Comparison of ENCODE assay signal across 24 mouse cellular contexts in genomic region chr10:34095147-34095546, GRCm38 (mm10). TPM values are rescaled to one million over a fixed set of nuclear protein-coding genes. Genes with fewer than 3 reads are reported as not detected.
DNase-seq lines count a peak whose midpoint lies in the region; ATAC-seq and TF ChIP-seq lines count a peak whose summit lies in the region.
"Had no signal": no experiment of that assay in that cellular context is flagged by ENCODE, and none has a peak within 500 bp of the region (broad histone marks: within the 10 kb centered on the region; RNA-seq: fewer than 3 reads in every experiment).

No protein-coding gene starts in this region.

- in situ Hi-C loops in Patski (cut with MboI; ENCODE audit: low pct_unique_long_range_greater_than_20kb) = loop anchor here (5.0 to 10.0 kb wide), 2 partner anchors 58 to 110 kb away; partner anchors contain the start of gene Trappc3l

- no peaks in the 10 kb centered on the region for H3K27me3 ChIP-seq in heart, embryonic 13.5 days (replicated peaks)
- no peaks in the 10 kb centered on the region for H3K27me3 ChIP-seq in Patski
- H3K27me3 ChIP-seq in stomach, embryonic 16.5 days (ENCODE audit: control insufficient read depth, insufficient read depth, low read length) = no peaks in the 10 kb centered on the region
- H3K27me3 ChIP-seq in kidney, embryonic 16.5 days (ENCODE audit: insufficient read depth, low read length) = no peaks in the 10 kb centered on the region
- H3K27me3 ChIP-seq: forebrain, embryonic 15.5 days had no signal

- DNase-seq in heart, adult 11 months = no peak
- DNase-seq in left cerebral cortex, adult 2 months (ENCODE audit: extremely low spot score in 1 of 2, low spot score in 2 of 2) = no peak
- DNase-seq in left cerebral cortex, postnatal 14 days (ENCODE audit: low spot score in 2 of 2) = no peak
- DNase-seq in Patski (ENCODE audit: low read depth, low spot score) = peak; percentile 54
- DNase-seq: adrenal gland, postnatal 25 days; cerebellum, adult 9-10 months; heart, postnatal 4 days; kidney, adult 18-20 months; kidney, postnatal 25 days; liver; lung, adult 18-20 months; thymus, postnatal 4 days had no signal

- no peaks in the 10 kb centered on the region for H3K36me3 ChIP-seq in heart, embryonic 13.5 days
- no peaks in the 10 kb centered on the region for H3K36me3 ChIP-seq in stomach, embryonic 16.5 days (ENCODE audit: control insufficient read depth, insufficient read depth, low read length)
- no peaks in the 10 kb centered on the region for H3K36me3 ChIP-seq in kidney, embryonic 16.5 days (ENCODE audit: insufficient read depth, low read length)
- H3K36me3 ChIP-seq: forebrain, embryonic 15.5 days; G1E had no signal

- peak overlapping the region; percentile 51 for H3K4me3 ChIP-seq in heart, embryonic 13.5 days
- H3K4me3 ChIP-seq in left cerebral cortex, adult 2 months = peak overlapping the region; percentile 45; the same call in 1 of the 2 replicates
- no peak overlapping the region for H3K4me3 ChIP-seq in stomach, embryonic 16.5 days (replicated peaks; ENCODE audit: low read length)
- no peak overlapping the region for H3K4me3 ChIP-seq in kidney, embryonic 16.5 days (ENCODE audit: low read length)
- H3K4me3 ChIP-seq: erythroblast, embryonic 14.5 days; forebrain, embryonic 15.5 days had no signal

- CTCF ChIA-PET in Patski (lab: Charles Lee) = interaction anchor here (1.2 to 4.9 kb wide), 7 partner anchors 9 to 65 kb away, joined by 3 to 25 read pairs (median 7); partner anchors contain the start of genes Calhm4 and Trappc3l

- no peak for TF ChIP-seq CTCF in left cerebral cortex, adult 2 months (IDR thresholded peaks at IDR 0.05)
- TF ChIP-seq CTCF in Patski (IDR thresholded peaks at IDR 0.05) = no peak

- no peaks in the 10 kb centered on the region for H3K9me3 ChIP-seq in heart, embryonic 13.5 days
- H3K9me3 ChIP-seq in stomach, embryonic 16.5 days (replicated peaks; ENCODE audit: control insufficient read depth, low read length) = no peaks in the 10 kb centered on the region
- H3K9me3 ChIP-seq in kidney, embryonic 16.5 days (ENCODE audit: low read length) = no peaks in the 10 kb centered on the region
- H3K9me3 ChIP-seq: forebrain, embryonic 15.5 days; G1E had no signal

- no peak for ATAC-seq in heart, embryonic 13.5 days (ENCODE audit: extremely low read depth, insufficient number of reproducible peaks, low FRiP score, low TSS enrichment)
- peak; percentile 61 for ATAC-seq in Patski
- ATAC-seq in stomach, embryonic 16.5 days (ENCODE audit: insufficient read depth, low FRiP score) = no peak
- no peak for ATAC-seq in kidney, embryonic 16.5 days (ENCODE audit: low FRiP score, low TSS enrichment)
- ATAC-seq: forebrain, embryonic 15.5 days had no signal

- H3K4me2 ChIP-seq in heart, embryonic 13.5 days = peak overlapping the region; percentile 70
- H3K4me2 ChIP-seq in stomach, embryonic 16.5 days (ENCODE audit: low read depth, low read length) = peak overlapping the region; percentile 49; the same call in 1 of the 2 replicates
- no peak overlapping the region for H3K4me2 ChIP-seq in kidney, embryonic 16.5 days (replicated peaks; ENCODE audit: low read depth, low read length)
- H3K4me2 ChIP-seq: forebrain, embryonic 15.5 days had no signal

- peaks cover 23% of the 10 kb centered on the region for H3K4me1 ChIP-seq in heart, embryonic 13.5 days
- no peaks in the 10 kb centered on the region for H3K4me1 ChIP-seq in stomach, embryonic 16.5 days (ENCODE audit: control insufficient read depth, insufficient read depth, low read length)
- peaks cover 6% of the 10 kb centered on the region; the same call in 1 of the 2 replicates for H3K4me1 ChIP-seq in kidney, embryonic 16.5 days (ENCODE audit: insufficient read depth, low read length)
- H3K4me1 ChIP-seq: forebrain, embryonic 15.5 days had no signal

- POLR2A ChIA-PET in Patski (lab: Charles Lee) = no interaction called here

- WGBS in heart, embryonic 13.5 days = 64% methylated on average over 2 of the region's 2 CpGs
- 89% methylated on average over 2 of the region's 2 CpGs for WGBS in stomach, embryonic 16.5 days
- WGBS in kidney, embryonic 16.5 days = 61% methylated on average over 2 of the region's 2 CpGs

- intact Hi-C loops in left cerebral cortex, adult 2 months (cut with DNase I) = no loop called here
- intact Hi-C loops in left cerebral cortex, postnatal 14 days (cut with DNase I) = loop anchor here (5.0 kb wide), 2 partner anchors 58 to 187 kb away; partner anchors contain the start of genes Trappc3l and Tspyl1

- H3K27ac ChIP-seq in heart, embryonic 13.5 days (replicated peaks) = no peak overlapping the region
- H3K27ac ChIP-seq in left cerebral cortex, adult 2 months = no peak overlapping the region
- no peak overlapping the region for H3K27ac ChIP-seq in stomach, embryonic 16.5 days (ENCODE audit: low read length)
- H3K27ac ChIP-seq in kidney, embryonic 16.5 days (ENCODE audit: low read length) = no peak overlapping the region
- H3K27ac ChIP-seq: forebrain, embryonic 15.5 days; macrophage had no signal

- peak overlapping the region; percentile 78; the same call in 1 of the 2 replicates for H3K9ac ChIP-seq in heart, embryonic 13.5 days
- H3K9ac ChIP-seq in stomach, embryonic 16.5 days (ENCODE audit: low read length) = no peak overlapping the region
- no peak overlapping the region for H3K9ac ChIP-seq in kidney, embryonic 16.5 days (replicated peaks; ENCODE audit: low read length)
- H3K9ac ChIP-seq: forebrain, embryonic 15.5 days had no signal

RNA-seq across cellular contexts. Expression of gene Calhm5, which starts 1.2 kb away (rescaled TPM):
- polyA plus RNA-seq in heart, embryonic 13.5 days (2015; fragmentation: Nextera tagmentation; extraction: Ambion mirVana) = 1.5 and 1.7 TPM in 2 replicates
- 1 to 10 TPM; 2.7 to 3.2 TPM for total RNA-seq in left cerebral cortex, adult 2 months (2021)
- 1 to 10 TPM; 1.9 to 2.5 TPM for total RNA-seq in left cerebral cortex, postnatal 14 days (2021)
- 0.59 TPM for polyA plus RNA-seq in Patski (2021)
- polyA plus RNA-seq in stomach, embryonic 16.5 days (2015; fragmentation: Nextera tagmentation; extraction: Ambion mirVana) = 1.6 and 2.2 TPM in 2 replicates
- polyA plus RNA-seq in kidney, embryonic 16.5 days (2015; fragmentation: Nextera tagmentation; extraction: Ambion mirVana) = 0.46 and 0.74 TPM in 2 replicates
- polyA plus RNA-seq: erythroblast, embryonic 14.5 days; G1E had no signal

RNA-seq across cellular contexts. Expression of gene Calhm6, which starts 32.6 kb away (rescaled TPM):
- polyA plus RNA-seq in heart, embryonic 13.5 days (2015; fragmentation: Nextera tagmentation; extraction: Ambion mirVana) = 0.50 and 0.53 TPM in 2 replicates
- under 1 TPM in 1 of 2 experiments, not detected in 1; 0.33 TPM for total RNA-seq in left cerebral cortex, adult 2 months (2021)
- total RNA-seq in left cerebral cortex, postnatal 14 days (2021) = under 1 TPM in 1 of 2 experiments, not detected in 1; 0.51 TPM
- not detected for polyA plus RNA-seq in Patski (2021)
- polyA plus RNA-seq in stomach, embryonic 16.5 days (2015; fragmentation: Nextera tagmentation; extraction: Ambion mirVana) = 1.2 and 1.3 TPM in 2 replicates
- 0.57 and 0.96 TPM in 2 replicates for polyA plus RNA-seq in kidney, embryonic 16.5 days (2015; fragmentation: Nextera tagmentation; extraction: Ambion mirVana)
- total RNA-seq: layer of hippocampus, postnatal 10 days had no signal
- polyA plus RNA-seq: erythroblast, embryonic 14.5 days; G1E had no signal

RNA-seq across cellular contexts. Expression of gene Calhm4, which starts 51.0 kb away (rescaled TPM):
- polyA plus RNA-seq in heart, embryonic 13.5 days (2015; fragmentation: Nextera tagmentation; extraction: Ambion mirVana) = not detected in 2 replicates
- total RNA-seq in left cerebral cortex, adult 2 months (2021) = not detected
- not detected for total RNA-seq in left cerebral cortex, postnatal 14 days (2021)
- 0.03 TPM for polyA plus RNA-seq in Patski (2021)
- polyA plus RNA-seq in stomach, embryonic 16.5 days (2015; fragmentation: Nextera tagmentation; extraction: Ambion mirVana) = not detected in 2 replicates
- not detected in 2 replicates for polyA plus RNA-seq in kidney, embryonic 16.5 days (2015; fragmentation: Nextera tagmentation; extraction: Ambion mirVana)
- total RNA-seq: adrenal gland, postnatal 25 days; gastrocnemius, adult 18-20 months; heart, postnatal 4 days; layer of hippocampus, postnatal 10 days; left cerebral cortex, postnatal 25 days had no signal
- polyA plus RNA-seq: erythroblast, embryonic 14.5 days; forebrain, embryonic 15.5 days; G1E; macrophage; neural tube, embryonic 14.5 days; small intestine, adult 2 months had no signal

RNA-seq across cellular contexts. Expression of gene Trappc3l, which starts 57.8 kb away (rescaled TPM):
- polyA plus RNA-seq in heart, embryonic 13.5 days (2015; fragmentation: Nextera tagmentation; extraction: Ambion mirVana) = not detected in 2 replicates
- under 1 TPM in 1 of 2 experiments, not detected in 1; 0.43 TPM for total RNA-seq in left cerebral cortex, adult 2 months (2021)
- not detected for total RNA-seq in left cerebral cortex, postnatal 14 days (2021)
- not detected for polyA plus RNA-seq in Patski (2021)
- not detected in 2 replicates for polyA plus RNA-seq in stomach, embryonic 16.5 days (2015; fragmentation: Nextera tagmentation; extraction: Ambion mirVana)
- polyA plus RNA-seq in kidney, embryonic 16.5 days (2015; fragmentation: Nextera tagmentation; extraction: Ambion mirVana) = not detected in 2 replicates
- total RNA-seq: adrenal gland, postnatal 25 days; G1E; gastrocnemius, adult 18-20 months; heart, postnatal 4 days had no signal
- polyA plus RNA-seq: erythroblast, embryonic 14.5 days; forebrain, embryonic 15.5 days; G1E; macrophage; neural tube, embryonic 14.5 days; small intestine, adult 2 months had no signal

Comparison
In these comparisons a context has a peak if more than half of its experiments do, and no peak if none do; other contexts are left out.
1. H3K4me3 ChIP-seq: peak in heart, embryonic 13.5 days (single experiment) and left cerebral cortex, adult 2 months (single experiment); none in stomach, embryonic 16.5 days (single experiment) and kidney, embryonic 16.5 days (single experiment).